Mouse (Mus musculus) frontal cortex, postnatal 25 days (tissue): ENCODE data around the gene Gm45902.

ENCODE experiments used
- DNase-seq, 2 experiments: peaks; one replicate each; pipeline ENCODE4 v3.0.0; 2022; ENCODE audit warnings: low spot score in 2 of 2

Gm45902 gene

GRCm38 (mm10) chr2:3512552-3513454 lies at the start of gene Gm45902, which contains the start of the genes Hspa14 and Cdnf:
Gene Gm45902, minus strand, starts transcription at chr2:3512790.
Gene Hspa14, minus strand, starts transcription at chr2:3512814.
Gene Cdnf, plus strand, starts transcription at chr2:3513030.
- peak; percentile 93 to 95 for DNase-seq

DNA sequence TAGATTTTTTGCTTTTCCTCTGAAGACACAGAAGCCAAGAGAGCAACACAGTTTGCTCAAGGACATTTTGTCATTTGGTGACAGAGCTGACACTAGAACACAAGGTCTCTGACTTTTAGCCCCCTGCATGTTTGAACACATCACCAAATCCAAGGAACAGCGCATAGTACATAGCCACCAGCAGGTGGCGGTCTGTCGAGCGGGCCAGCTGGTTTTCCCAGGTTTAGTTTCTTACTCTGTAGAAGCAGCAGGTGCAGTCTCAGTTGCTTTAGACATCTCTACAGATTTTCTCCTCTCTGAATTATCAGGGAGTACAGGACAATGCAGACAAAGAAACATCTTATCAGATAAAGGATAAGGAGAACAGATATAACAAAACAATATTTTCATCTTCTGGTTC lies 34.0 kb upstream of the Gm45902 start:
- DNase-seq = peak; percentile 20 to 22

- DNase-seq = no peak
Measured at GRCm38 (mm10) chr2:3546055-3546454, 33.5 kb upstream of the Gm45902 start.

DNA sequence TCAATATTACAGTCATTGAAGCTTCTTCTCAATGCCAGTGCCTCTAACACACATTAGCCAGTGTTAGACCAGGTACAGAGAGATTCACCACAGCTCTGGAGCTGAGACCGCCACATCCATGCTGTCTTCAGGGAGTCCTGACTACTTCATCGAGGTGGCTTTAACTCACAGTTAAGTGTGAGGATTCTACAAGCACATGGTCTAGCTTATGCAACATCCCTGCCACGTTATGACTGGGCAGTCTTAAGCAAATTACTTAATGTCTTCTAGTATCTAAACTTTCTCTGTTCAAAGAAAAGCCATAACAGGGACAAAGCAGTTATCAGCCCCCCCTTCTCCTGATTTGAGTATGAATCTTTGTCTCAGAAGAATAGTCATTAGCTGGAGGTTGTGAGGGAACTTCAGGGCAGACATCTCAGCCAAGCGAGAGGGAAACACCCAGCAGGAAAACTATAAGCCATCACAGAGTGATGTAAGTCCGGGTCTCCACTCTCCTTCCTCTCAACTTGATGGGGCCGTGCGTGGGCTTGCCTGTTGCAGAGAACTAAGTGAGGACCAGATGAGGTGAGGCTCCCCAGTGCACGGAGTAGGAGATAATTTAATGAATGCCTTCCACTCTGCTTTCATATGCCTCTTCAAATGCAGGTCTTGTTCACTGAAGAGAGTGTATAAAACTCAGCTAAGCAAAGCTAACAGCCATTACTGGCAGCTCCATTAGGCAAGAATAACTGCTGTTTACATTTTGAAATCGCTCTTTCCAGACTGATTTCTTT lies 28.9 kb upstream of the Gm45902 start:
- no peak for DNase-seq

- no peak for DNase-seq
Measured at GRCm38 (mm10) chr2:3526288-3526687, 13.7 kb upstream of the Gm45902 start.

- no peak for DNase-seq
Measured at GRCm38 (mm10) chr2:3522558-3522957, 10.0 kb upstream of the Gm45902 start.

DNA sequence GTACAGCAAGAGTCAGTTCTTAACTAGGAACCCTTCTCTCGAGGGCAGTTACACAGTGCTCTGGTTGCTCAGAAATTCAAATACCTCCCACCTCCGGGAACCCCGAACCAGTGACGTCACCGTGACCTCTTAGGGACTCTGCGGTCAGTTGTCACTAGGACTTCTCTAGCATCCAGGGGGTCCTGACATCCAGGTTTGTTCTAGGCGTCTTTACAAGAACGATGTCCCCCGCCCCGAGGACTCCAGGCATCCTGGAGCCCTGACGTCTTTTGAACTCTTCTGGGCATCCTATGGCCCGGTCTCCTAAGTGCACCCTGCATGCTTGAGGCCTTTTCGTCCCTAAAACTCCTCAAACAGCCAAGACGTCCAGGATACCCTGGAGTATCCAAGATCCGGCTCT lies 514 bp downstream of the Gm45902 start:
- peak in 1 of 2 experiments; percentile 6 for DNase-seq

DNA sequence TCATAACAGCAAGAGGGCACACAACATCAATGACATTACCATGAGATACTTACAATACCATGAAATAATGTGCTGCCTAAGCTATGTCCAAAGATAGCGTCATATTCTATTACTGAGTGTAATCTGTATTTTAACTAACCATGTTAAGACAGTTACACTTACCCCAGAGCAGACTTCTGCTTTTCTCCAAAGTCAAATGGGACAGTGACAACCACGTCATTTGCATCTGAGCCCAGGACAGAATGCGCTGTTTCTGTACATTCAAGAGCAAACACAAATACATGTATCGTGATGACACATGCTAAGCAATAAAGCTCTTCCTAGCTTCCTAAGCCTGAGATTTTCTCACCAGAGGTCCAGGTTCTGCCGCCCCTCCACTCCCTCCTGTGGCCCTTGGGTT lies 11.7 kb downstream of the Gm45902 start:
- DNase-seq = no peak

GRCm38 (mm10) chr2:3499543-3499942 lies 13.0 kb downstream of the Gm45902 start:
- no peak for DNase-seq

- DNase-seq = no peak
Measured at GRCm38 (mm10) chr2:3493833-3494409, 18.7 kb downstream of the Gm45902 start.

DNA sequence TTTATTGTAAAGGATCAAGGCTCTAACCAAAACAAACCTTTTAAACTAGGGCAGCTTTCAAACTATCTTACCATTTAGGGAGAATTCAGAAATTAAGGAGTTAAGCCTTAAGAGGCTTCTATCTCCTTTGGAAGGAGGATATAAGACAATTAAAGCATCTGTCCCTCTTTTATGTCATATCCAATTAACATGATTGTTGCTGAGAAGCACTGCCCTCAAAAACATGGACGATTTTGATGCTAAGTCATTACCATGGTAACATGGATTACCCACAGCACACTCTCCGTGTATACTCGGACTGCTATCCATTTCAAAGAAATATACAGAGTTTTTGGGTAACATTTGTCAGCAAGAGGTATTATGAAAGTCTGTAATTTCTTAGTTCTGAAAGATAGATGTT lies 22.8 kb downstream of the Gm45902 start:
- no peak for DNase-seq

DNA sequence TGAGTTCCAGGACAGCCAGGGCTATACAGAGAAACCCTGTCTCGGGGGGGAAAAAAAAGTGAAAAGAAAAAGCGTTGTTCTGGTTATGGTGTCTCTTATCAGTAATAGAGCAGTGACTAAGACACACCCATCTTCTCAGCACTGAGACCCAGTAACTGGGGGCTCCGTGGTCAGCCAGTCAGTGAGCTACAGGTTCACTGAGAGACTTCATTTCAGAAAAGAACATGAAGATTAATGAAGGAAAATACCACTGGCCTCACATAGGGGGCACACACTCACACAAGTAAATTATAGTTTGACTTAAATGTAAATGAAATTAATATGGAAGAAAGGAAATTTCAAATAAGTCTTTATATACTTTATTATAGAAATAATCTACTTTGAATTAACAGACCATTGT lies 32.4 kb downstream of the Gm45902 start:
- no peak for DNase-seq

- no peak for DNase-seq
Measured at GRCm38 (mm10) chr2:3475746-3476251, 36.8 kb downstream of the Gm45902 start.

DNA sequence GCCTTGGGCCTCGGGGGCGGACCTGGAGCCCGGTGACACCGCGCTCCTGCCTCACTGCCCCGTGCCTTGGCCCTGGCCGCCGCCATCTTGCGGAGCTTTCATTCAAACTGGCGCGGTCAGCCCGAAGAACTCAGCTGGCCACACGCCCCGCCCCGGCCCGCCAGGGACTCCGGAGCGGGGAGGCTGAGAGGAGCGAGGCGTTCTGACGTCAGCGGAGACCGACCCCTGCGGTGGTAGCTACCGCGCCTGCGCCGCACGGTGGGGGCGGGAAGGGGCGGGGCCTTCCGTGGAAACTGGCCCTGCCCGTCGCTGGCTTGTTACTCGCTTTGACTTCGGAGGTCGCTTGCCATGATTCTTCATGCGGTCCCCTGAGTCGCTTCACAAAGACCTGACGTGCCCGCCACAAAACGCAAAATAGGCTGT lies 37.7 kb downstream of the Gm45902 start, which contains the start of gene Suv39h2:
Gene Suv39h2, minus strand, starts transcription at position 171 of the 423 bp plus-strand sequence.
- peak; percentile 82 to 94 for DNase-seq

DNA sequence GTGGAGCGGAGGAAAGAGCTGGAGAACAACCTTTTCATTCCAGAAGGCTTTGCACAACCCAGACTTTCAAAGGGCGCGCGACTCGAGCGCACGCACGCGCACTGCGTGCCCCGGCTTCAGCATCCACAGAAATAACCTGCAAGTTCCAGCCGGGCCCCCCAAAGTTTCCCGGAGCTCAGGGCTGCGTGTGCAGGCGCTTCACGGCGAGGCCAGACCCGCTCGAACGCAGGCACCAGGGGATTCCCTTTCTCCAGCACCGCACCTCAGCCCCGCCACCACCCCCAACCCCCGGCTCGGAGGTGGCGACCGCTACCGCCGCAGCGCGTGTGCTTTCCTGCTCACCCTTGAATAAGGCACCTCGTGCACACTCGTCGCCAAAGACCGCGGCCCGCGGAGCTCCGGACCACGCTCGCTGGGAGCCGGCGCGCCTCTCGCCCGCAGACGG lies 38.2 kb downstream of the Gm45902 start:
- DNase-seq = peak; percentile 40 to 44

- no peak for DNase-seq
Measured at GRCm38 (mm10) chr2:3473891-3474290, 38.7 kb downstream of the Gm45902 start.

DNA sequence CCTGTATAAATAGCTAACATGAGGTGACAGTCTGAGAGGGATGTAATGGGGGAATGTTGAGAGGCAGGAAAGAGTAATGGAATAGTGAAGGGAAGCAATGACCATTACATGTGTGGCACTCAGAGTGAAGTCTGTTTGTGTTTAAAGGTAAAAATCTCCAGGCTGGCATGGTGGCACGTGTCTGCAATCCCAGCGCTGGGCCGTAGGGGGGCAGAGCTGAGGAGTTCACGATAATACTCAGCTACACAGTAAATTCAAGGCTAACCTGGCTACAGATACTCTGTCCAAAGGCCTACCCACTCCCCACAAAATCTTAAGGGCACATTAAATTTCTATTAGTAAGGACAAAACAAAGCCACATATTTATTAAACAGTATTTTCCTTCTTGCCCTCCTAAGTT lies 56.0 kb downstream of the Gm45902 start:
- DNase-seq = no peak
